Comparison of ENCODE assay signal across 13 mouse cellular contexts in the genomic region with DNA sequence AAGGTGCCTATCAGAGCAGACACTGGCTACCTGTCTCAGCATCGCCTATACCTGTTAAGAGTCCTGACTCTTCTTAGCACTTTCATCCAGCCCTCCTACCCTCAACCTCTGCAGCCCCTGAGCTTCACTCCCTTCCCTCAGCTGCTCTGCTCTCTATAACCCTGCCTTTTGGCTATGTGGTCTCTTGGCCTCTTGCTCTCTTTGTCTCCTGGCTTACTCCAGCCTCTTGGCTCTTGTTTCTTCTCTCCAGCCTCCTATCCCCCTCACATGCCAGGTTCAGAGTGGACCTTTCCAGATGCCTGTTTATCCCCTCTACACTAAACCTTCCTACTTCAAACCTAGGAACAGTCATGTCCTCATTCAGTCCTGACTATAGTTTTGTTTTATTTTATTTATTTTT. TPM values are rescaled to one million over a fixed set of nuclear protein-coding genes. Genes with fewer than 3 reads are reported as not detected.
DNase-seq lines count a peak whose midpoint lies in the region; ATAC-seq and TF ChIP-seq lines count a peak whose summit lies in the region.
"Had no signal": no experiment of that assay in that cellular context is flagged by ENCODE, and none has a peak within 500 bp of the region (broad histone marks: within the 10 kb centered on the region; RNA-seq: fewer than 3 reads in every experiment).

No protein-coding gene starts in this region.

- peaks cover 7% of the 10 kb centered on the region for H3K36me3 ChIP-seq in lung, embryonic 15.5 days
- H3K36me3 ChIP-seq in hindbrain, postnatal 0 days (ENCODE audit: insufficient read depth, low read length) = no peaks in the 10 kb centered on the region
- no peaks in the 10 kb centered on the region for H3K36me3 ChIP-seq in neural tube, embryonic 14.5 days (ENCODE audit: control insufficient read depth, insufficient read depth, low read length)

- TF ChIP-seq CTCF in hindbrain, postnatal 0 days (IDR thresholded peaks at IDR 0.05; ENCODE audit: low read depth) = no peak

- H3K4me2 ChIP-seq in lung, embryonic 15.5 days = peak overlapping the region; percentile 82; the same call in 1 of the 2 replicates
- peak overlapping the region; percentile 82 for H3K4me2 ChIP-seq in hindbrain, postnatal 0 days (ENCODE audit: low read depth, low read length)
- H3K4me2 ChIP-seq in neural tube, embryonic 14.5 days (ENCODE audit: low read depth, low read length) = peak overlapping the region; percentile 7; the same call in 1 of the 2 replicates

- ATAC-seq in lung, embryonic 15.5 days (ENCODE audit: borderline replicate concordance, extremely low read depth, low FRiP score, low TSS enrichment) = no peak
- ATAC-seq in hindbrain, postnatal 0 days = no peak
- ATAC-seq in neural tube, embryonic 14.5 days (ENCODE audit: low read depth) = no peak
- ATAC-seq in granulocyte monocyte progenitor cell, adult 5-6 weeks (replicated peaks; ENCODE audit: poor library complexity, severe bottlenecking) = no peak

- peaks cover 22% of the 10 kb centered on the region for H3K4me1 ChIP-seq in lung, embryonic 15.5 days
- peaks cover 14% of the 10 kb centered on the region for H3K4me1 ChIP-seq in hindbrain, postnatal 0 days (ENCODE audit: insufficient read depth, low read length)
- peaks cover 21% of the 10 kb centered on the region; the same call in 1 of the 2 replicates for H3K4me1 ChIP-seq in neural tube, embryonic 14.5 days (ENCODE audit: control insufficient read depth, insufficient read depth, low read length)

- peaks cover 4% of the 10 kb centered on the region; the same call in 1 of the 2 replicates for H3K27me3 ChIP-seq in lung, embryonic 15.5 days
- H3K27me3 ChIP-seq in hindbrain, postnatal 0 days (ENCODE audit: insufficient read depth, low read length) = no peaks in the 10 kb centered on the region
- peaks cover 4% of the 10 kb centered on the region; the same call in 1 of the 2 replicates for H3K27me3 ChIP-seq in neural tube, embryonic 14.5 days (ENCODE audit: control insufficient read depth, insufficient read depth, low read length)

- H3K9me3 ChIP-seq in lung, embryonic 15.5 days = no peaks in the 10 kb centered on the region
- no peaks in the 10 kb centered on the region for H3K9me3 ChIP-seq in hindbrain, postnatal 0 days (ENCODE audit: low read length)
- no peaks in the 10 kb centered on the region for H3K9me3 ChIP-seq in neural tube, embryonic 14.5 days (ENCODE audit: control insufficient read depth, low read length)

- no peak overlapping the region for H3K9ac ChIP-seq in lung, embryonic 15.5 days
- H3K9ac ChIP-seq in hindbrain, postnatal 0 days (replicated peaks; ENCODE audit: low read length) = no peak overlapping the region
- H3K9ac ChIP-seq in neural tube, embryonic 14.5 days (replicated peaks; ENCODE audit: low read depth, low read length) = no peak overlapping the region

- peak; percentile 14 for DNase-seq in gastrocnemius, postnatal 25 days
- DNase-seq in gastrocnemius, adult 18-20 months (ENCODE audit: low spot score) = no peak
- no peak for DNase-seq in lung, postnatal 4 days
- DNase-seq in hindbrain, postnatal 0 days (ENCODE audit: low spot score) = no peak
- DNase-seq in right cerebral cortex, postnatal 4 days = no peak
- DNase-seq: kidney, adult 8-10 months; layer of hippocampus, adult 9-11 months; lung, adult 18-20 months; right cerebral cortex, postnatal 25 days had no signal

- H3K27ac ChIP-seq in lung, embryonic 15.5 days = no peak overlapping the region
- no peak overlapping the region for H3K27ac ChIP-seq in hindbrain, postnatal 0 days
- H3K27ac ChIP-seq in neural tube, embryonic 14.5 days (ENCODE audit: low read depth, low read length) = no peak overlapping the region

- WGBS in lung, embryonic 15.5 days = 86% methylated on average over 1 of the region's 1 CpGs
- 85% methylated on average over 1 of the region's 1 CpGs for WGBS in hindbrain, postnatal 0 days
- WGBS in neural tube, embryonic 14.5 days = 100% methylated on average over 1 of the region's 1 CpGs

- H3K4me3 ChIP-seq in lung, embryonic 15.5 days = no peak overlapping the region
- H3K4me3 ChIP-seq in hindbrain, postnatal 0 days (ENCODE audit: low read length) = no peak overlapping the region
- no peak overlapping the region for H3K4me3 ChIP-seq in neural tube, embryonic 14.5 days (ENCODE audit: low read depth, low read length)

RNA-seq across cellular contexts. Expression of a gene that starts 2.6 kb away (rescaled TPM):
- under 1 TPM in 1 of 2 experiments, not detected in 1; 0.91 TPM for total RNA-seq in gastrocnemius, postnatal 25 days (2021)
- under 1 TPM; 0.76 to 0.78 TPM for total RNA-seq in gastrocnemius, adult 18-20 months (2021)
- polyA plus RNA-seq in lung, embryonic 15.5 days (2015; fragmentation: Nextera tagmentation; extraction: Ambion mirVana) = 0.99 and 1.4 TPM in 2 replicates
- not detected in 2 replicates for total RNA-seq in hindbrain, postnatal 0 days (2014; rRNA removed)
- polyA plus RNA-seq in hindbrain, postnatal 0 days (2015; fragmentation: Nextera tagmentation; extraction: Ambion mirVana) = 1.4 and 1.8 TPM in 2 replicates
- 0.99 TPM in 1 of 2 replicates, not detected in the other for polyA plus RNA-seq in neural tube, embryonic 14.5 days (2014; fragmentation: Nextera tagmentation; extraction: Ambion mirVana)
- total RNA-seq in granulocyte monocyte progenitor cell, adult 5-6 weeks (2014; fragmentation: Nextera tagmentation) = not detected in 2 replicates
- not detected in 2 replicates for total RNA-seq in granulocyte monocyte progenitor cell, adult 5-6 weeks (2017)
- polyA plus RNA-seq: brain, embryonic 14.5 days had no signal

RNA-seq across cellular contexts. Expression of a gene that starts 3.1 kb away (rescaled TPM):
- total RNA-seq in gastrocnemius, postnatal 25 days (2021) = 10 to 100 TPM; 65.3 to 70.8 TPM
- total RNA-seq in gastrocnemius, adult 18-20 months (2021) = 10 to 100 TPM; 70.2 to 77.9 TPM
- polyA plus RNA-seq in lung, embryonic 15.5 days (2015; fragmentation: Nextera tagmentation; extraction: Ambion mirVana) = 76.2 and 83.2 TPM in 2 replicates
- total RNA-seq in hindbrain, postnatal 0 days (2014; rRNA removed) = 132 and 134 TPM in 2 replicates
- 59.5 and 63.6 TPM in 2 replicates for polyA plus RNA-seq in hindbrain, postnatal 0 days (2015; fragmentation: Nextera tagmentation; extraction: Ambion mirVana)
- 92.0 and 102 TPM in 2 replicates for polyA plus RNA-seq in neural tube, embryonic 14.5 days (2014; fragmentation: Nextera tagmentation; extraction: Ambion mirVana)
- total RNA-seq in granulocyte monocyte progenitor cell, adult 5-6 weeks (2014; fragmentation: Nextera tagmentation) = 64.1 and 73.3 TPM in 2 replicates
- 92.7 and 98.3 TPM in 2 replicates for total RNA-seq in granulocyte monocyte progenitor cell, adult 5-6 weeks (2017)

Comparison
In these comparisons a context has a peak if more than half of its experiments do, and no peak if none do; other contexts are left out.
1. H3K4me2 ChIP-seq: peak in every context shown above with its lines; median percentile 82 in lung, embryonic 15.5 days; 82 in hindbrain, postnatal 0 days; 7 in neural tube, embryonic 14.5 days.